Mouse (Mus musculus): ENCODE measurements around the gene Mmp15. TPM values are rescaled to one million over a fixed set of nuclear protein-coding genes. Genes with fewer than 3 reads are reported as not detected.

The Mmp15 gene
- polyA plus RNA-seq, 1 experiment from 2014 or later: 10.3 TPM

DNA sequence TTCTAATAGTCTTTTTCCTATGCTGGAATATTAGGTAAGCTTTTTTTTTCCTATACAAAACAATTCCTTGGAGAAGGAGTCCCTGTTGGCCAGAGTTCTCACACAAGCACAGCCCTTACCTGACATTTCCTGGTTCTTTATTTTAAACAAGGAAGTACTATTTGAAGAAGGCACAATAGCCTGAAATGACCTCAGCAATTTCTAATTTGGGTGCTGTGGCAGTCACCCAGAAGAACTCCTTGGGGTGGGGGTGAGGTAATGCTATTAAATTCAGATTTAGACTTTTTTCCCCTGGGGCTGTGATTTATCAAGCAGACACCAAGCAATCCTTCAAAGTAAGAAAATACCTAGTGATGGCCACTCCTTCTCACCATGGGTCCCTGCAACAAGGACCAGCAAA, 28.9 kb downstream of the Mmp15 start:
- H3K27ac ChIP-seq (ENCODE audit: low read depth, low read length): no peak overlapping the region
- no peaks in the 10 kb centered on the region for H3K4me1 ChIP-seq (ENCODE audit: control insufficient read depth, insufficient read depth, low read length)
- DNase-seq (ENCODE audit: low spot score) (no peak), ATAC-seq (no peak)
- no peaks in the 10 kb centered on the region for H3K9me3 ChIP-seq (replicated peaks; ENCODE audit: control insufficient read depth, low read length)
- H3K9ac ChIP-seq (ENCODE audit: low read length): no peak overlapping the region
- H3K36me3 ChIP-seq (ENCODE audit: control insufficient read depth, insufficient read depth, low read length): no peaks in the 10 kb centered on the region
- H3K4me3 ChIP-seq (ENCODE audit: low read depth, low read length): no peak overlapping the region
- no peaks in the 10 kb centered on the region for H3K27me3 ChIP-seq (replicated peaks; ENCODE audit: control insufficient read depth, insufficient read depth, low read length)
- H3K4me2 ChIP-seq (ENCODE audit: low read length): no peak overlapping the region

DNA sequence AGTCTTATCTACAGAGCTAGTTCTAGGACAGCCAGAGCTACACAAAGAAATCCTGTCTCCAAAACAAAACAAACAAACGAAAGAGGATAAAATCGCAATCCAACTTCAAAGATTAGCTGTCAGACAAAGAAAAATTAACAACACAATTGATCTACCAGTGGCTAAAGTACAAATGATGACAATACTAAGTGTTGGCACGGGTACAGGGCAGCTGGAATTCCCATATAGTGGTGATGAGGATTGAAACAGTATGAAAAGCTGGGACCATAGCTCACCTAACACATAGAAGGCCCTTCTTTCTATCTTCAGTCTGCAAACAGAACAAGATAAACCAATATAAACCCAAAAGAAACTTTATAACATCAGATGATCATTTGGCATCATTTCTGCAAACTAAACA, 29.5 kb downstream of the Mmp15 start:
- 89% methylated on average over 3 of the region's 3 CpGs for WGBS
- H3K4me2 ChIP-seq (ENCODE audit: low read length): no peak overlapping the region
- H3K4me1 ChIP-seq (ENCODE audit: control insufficient read depth, insufficient read depth, low read length): no peaks in the 10 kb centered on the region
- no peak overlapping the region for H3K9ac ChIP-seq (ENCODE audit: low read length)
- no peaks in the 10 kb centered on the region for H3K9me3 ChIP-seq (replicated peaks; ENCODE audit: control insufficient read depth, low read length)
- H3K36me3 ChIP-seq (ENCODE audit: control insufficient read depth, insufficient read depth, low read length): no peaks in the 10 kb centered on the region
- no peak overlapping the region for H3K27ac ChIP-seq (ENCODE audit: low read depth, low read length)
- ATAC-seq: no peak
- H3K4me3 ChIP-seq (ENCODE audit: low read depth, low read length): no peak overlapping the region
- no peaks in the 10 kb centered on the region for H3K27me3 ChIP-seq (replicated peaks; ENCODE audit: control insufficient read depth, insufficient read depth, low read length)
- no peak for DNase-seq (ENCODE audit: low spot score)

DNA sequence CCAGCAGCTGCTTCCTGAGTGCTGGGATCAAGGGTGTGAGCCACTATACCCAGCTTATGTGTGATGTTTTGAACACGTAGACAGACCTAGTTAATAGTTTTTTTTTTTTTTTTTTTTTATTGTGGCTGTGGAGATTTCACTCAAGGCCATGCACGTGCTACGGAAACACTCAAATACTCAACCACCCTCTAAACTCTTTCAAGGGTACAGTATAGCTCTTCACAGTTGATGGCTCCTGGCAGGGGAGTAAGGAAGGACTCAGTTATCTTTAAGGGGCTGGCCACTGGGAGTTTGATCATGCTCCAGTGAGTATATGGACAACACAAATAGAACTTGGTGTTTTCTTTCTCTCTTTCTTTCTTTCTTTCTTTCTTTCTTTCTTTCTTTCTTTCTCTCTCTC, 32.4 kb downstream of the Mmp15 start:
- Histone ChIP-seq H3K4me2 (ENCODE audit: low read length) (no peak overlapping the region), H3K4me1 (ENCODE audit: control insufficient read depth, insufficient read depth, low read length) (no peaks in the 10 kb centered on the region), H3K27me3 (replicated peaks; ENCODE audit: control insufficient read depth, insufficient read depth, low read length) (no peaks in the 10 kb centered on the region), H3K27ac (ENCODE audit: low read depth, low read length) (no peak overlapping the region), H3K4me3 (ENCODE audit: low read depth, low read length) (no peak overlapping the region), H3K9ac (ENCODE audit: low read length) (no peak overlapping the region), H3K36me3 (ENCODE audit: control insufficient read depth, insufficient read depth, low read length) (no peaks in the 10 kb centered on the region), H3K9me3 (replicated peaks; ENCODE audit: control insufficient read depth, low read length) (no peaks in the 10 kb centered on the region)
- DNase-seq (ENCODE audit: low spot score): no peak
- no peak for ATAC-seq
- WGBS: 86% methylated on average over 3 of the region's 3 CpGs

DNA sequence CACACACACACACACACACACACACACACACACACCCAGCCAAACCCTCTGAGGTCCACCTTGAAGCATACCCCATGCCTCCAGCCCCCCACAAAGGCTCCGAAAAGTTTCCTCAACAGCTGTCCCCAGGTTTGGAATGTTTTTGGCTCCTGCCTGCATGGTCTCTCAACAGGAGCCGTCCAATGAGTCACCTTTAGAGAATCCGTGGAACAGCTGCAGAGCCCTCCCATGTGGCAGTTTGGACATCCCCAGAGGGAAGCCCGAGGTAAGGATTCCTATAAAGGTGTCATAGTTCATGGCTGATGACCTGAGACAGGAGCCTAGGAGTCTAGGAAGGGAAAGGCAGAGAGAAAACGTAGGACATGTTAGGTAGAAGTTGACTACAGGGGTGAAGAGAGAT, 34.0 kb downstream of the Mmp15 start:
- Histone ChIP-seq H3K4me1 (ENCODE audit: control insufficient read depth, insufficient read depth, low read length) (no peaks in the 10 kb centered on the region), H3K4me3 (ENCODE audit: low read depth, low read length) (no peak overlapping the region), H3K27ac (ENCODE audit: low read depth, low read length) (no peak overlapping the region), H3K9ac (ENCODE audit: low read length) (no peak overlapping the region), H3K27me3 (replicated peaks; ENCODE audit: control insufficient read depth, insufficient read depth, low read length) (no peaks in the 10 kb centered on the region), H3K4me2 (ENCODE audit: low read length) (no peak overlapping the region), H3K36me3 (ENCODE audit: control insufficient read depth, insufficient read depth, low read length) (no peaks in the 10 kb centered on the region), H3K9me3 (replicated peaks; ENCODE audit: control insufficient read depth, low read length) (no peaks in the 10 kb centered on the region)
- no peak for ATAC-seq
- DNase-seq (ENCODE audit: low spot score): no peak
- 83% methylated on average over 5 of the region's 5 CpGs for WGBS

DNA sequence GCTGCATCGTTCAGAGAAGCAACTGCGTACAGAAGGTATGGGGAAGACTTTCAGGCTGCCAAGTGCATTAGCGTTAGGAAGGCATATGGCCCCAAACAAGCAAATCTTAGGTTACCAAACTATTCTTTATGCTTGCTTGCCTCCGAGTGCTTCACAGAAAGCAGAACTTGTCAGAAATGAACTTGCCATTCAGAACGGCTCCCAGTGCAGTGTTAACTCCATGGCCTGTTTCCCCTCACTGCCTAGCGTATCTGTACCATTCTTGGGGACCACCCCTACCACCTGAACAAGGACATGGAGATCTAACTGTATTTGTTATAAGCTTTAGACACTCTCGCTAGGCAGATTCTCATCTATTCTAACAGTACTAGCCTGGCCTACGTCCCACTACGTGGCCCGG, 35.2 kb downstream of the Mmp15 start:
- H3K27me3 ChIP-seq (replicated peaks; ENCODE audit: control insufficient read depth, insufficient read depth, low read length): no peaks in the 10 kb centered on the region
- H3K4me2 ChIP-seq (ENCODE audit: low read length): no peak overlapping the region
- no peaks in the 10 kb centered on the region for H3K36me3 ChIP-seq (ENCODE audit: control insufficient read depth, insufficient read depth, low read length)
- H3K27ac ChIP-seq (ENCODE audit: low read depth, low read length): no peak overlapping the region
- ATAC-seq: no peak
- DNase-seq (ENCODE audit: low spot score): no peak
- H3K9me3 ChIP-seq (replicated peaks; ENCODE audit: control insufficient read depth, low read length): no peaks in the 10 kb centered on the region
- H3K4me3 ChIP-seq (ENCODE audit: low read depth, low read length): no peak overlapping the region
- WGBS: 91% methylated on average over 10 of the region's 10 CpGs
- H3K9ac ChIP-seq (ENCODE audit: low read length): no peak overlapping the region
- H3K4me1 ChIP-seq (ENCODE audit: control insufficient read depth, insufficient read depth, low read length): no peaks in the 10 kb centered on the region

DNA sequence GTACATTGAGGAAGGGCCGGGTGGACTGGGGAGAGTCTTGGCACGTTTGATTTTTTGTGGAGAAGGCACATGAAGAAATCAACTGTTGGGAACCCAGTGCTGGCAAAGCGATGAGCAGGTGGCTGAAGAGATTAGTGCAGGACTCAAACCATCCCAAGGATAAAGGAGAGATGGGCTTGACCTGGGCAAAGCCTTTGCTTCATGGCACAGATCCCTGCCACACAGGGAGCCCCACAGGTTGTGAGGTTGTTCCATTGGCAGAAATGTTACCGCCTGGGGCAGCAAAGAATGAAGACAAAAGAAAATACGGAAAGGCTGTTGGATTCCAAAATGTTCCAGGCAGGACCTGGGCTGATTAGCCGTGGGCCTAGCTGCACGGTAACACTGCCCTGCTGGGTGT, 35.9 kb downstream of the Mmp15 start:
- Histone ChIP-seq H3K4me2 (ENCODE audit: low read length) (no peak overlapping the region), H3K4me3 (ENCODE audit: low read depth, low read length) (no peak overlapping the region), H3K9ac (ENCODE audit: low read length) (no peak overlapping the region), H3K36me3 (ENCODE audit: control insufficient read depth, insufficient read depth, low read length) (no peaks in the 10 kb centered on the region), H3K27ac (ENCODE audit: low read depth, low read length) (no peak overlapping the region), H3K27me3 (replicated peaks; ENCODE audit: control insufficient read depth, insufficient read depth, low read length) (no peaks in the 10 kb centered on the region), H3K4me1 (ENCODE audit: control insufficient read depth, insufficient read depth, low read length) (no peaks in the 10 kb centered on the region), H3K9me3 (replicated peaks; ENCODE audit: control insufficient read depth, low read length) (no peaks in the 10 kb centered on the region)
- DNase-seq (ENCODE audit: low spot score): no peak
- 71% methylated on average over 7 of the region's 7 CpGs for WGBS
- ATAC-seq: no peak

DNA sequence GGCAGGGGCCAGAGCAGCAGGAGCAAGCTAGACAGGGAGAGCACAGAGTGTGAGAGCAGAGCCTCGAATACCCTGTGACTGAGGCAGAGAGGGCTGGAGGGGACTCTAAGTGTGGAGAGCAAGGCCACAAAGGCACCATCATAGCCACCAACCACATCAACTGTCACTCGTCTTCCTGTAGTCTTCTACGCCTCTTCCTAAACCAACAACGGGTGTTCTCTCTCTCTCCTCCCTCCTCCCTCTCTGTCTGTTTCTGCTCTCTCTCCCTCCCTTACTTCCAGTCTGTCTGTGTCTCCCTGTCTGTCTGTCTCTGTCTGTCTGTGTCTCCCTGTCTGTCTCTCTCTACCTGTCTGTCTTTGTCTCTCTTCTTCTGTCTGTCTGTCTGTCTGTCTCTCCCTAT, 38.2 kb downstream of the Mmp15 start:
- H3K4me3 ChIP-seq (ENCODE audit: low read depth, low read length): no peak overlapping the region
- H3K27me3 ChIP-seq (replicated peaks; ENCODE audit: control insufficient read depth, insufficient read depth, low read length): no peaks in the 10 kb centered on the region
- WGBS: 71% methylated on average over 4 of the region's 4 CpGs
- DNase-seq (ENCODE audit: low spot score) (no peak), ATAC-seq (no peak)
- H3K9me3 ChIP-seq (replicated peaks; ENCODE audit: control insufficient read depth, low read length): no peaks in the 10 kb centered on the region
- H3K36me3 ChIP-seq (ENCODE audit: control insufficient read depth, insufficient read depth, low read length): no peaks in the 10 kb centered on the region
- H3K4me2 ChIP-seq (ENCODE audit: low read length): no peak overlapping the region
- H3K9ac ChIP-seq (ENCODE audit: low read length): no peak overlapping the region
- H3K4me1 ChIP-seq (ENCODE audit: control insufficient read depth, insufficient read depth, low read length): no peaks in the 10 kb centered on the region
- no peak overlapping the region for H3K27ac ChIP-seq (ENCODE audit: low read depth, low read length)

DNA sequence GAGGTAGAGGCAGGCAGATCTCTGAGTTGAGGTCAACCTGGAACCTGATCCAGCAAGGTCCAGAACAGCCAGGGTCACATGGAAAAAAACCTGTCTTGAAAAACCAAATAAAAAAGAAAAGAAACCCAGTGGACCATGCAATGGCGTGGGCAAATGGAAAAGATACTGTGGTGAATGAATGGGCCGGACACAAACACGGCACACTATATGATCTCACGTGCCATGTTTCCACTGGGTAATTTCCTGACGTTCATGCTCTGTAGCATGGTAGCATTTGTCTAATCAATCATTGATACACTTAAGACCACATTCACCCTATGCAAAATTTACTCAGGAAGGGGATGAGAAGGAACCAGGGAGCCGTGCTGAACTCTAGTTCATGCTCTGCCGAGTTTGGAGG, 39.0 kb downstream of the Mmp15 start:
- WGBS: 83% methylated on average over 7 of the region's 7 CpGs
- Histone ChIP-seq H3K4me2 (ENCODE audit: low read length) (no peak overlapping the region), H3K36me3 (ENCODE audit: control insufficient read depth, insufficient read depth, low read length) (no peaks in the 10 kb centered on the region), H3K27ac (ENCODE audit: low read depth, low read length) (no peak overlapping the region), H3K9ac (ENCODE audit: low read length) (no peak overlapping the region), H3K9me3 (replicated peaks; ENCODE audit: control insufficient read depth, low read length) (no peaks in the 10 kb centered on the region), H3K4me1 (ENCODE audit: control insufficient read depth, insufficient read depth, low read length) (no peaks in the 10 kb centered on the region), H3K27me3 (replicated peaks; ENCODE audit: control insufficient read depth, insufficient read depth, low read length) (no peaks in the 10 kb centered on the region), H3K4me3 (ENCODE audit: low read depth, low read length) (no peak overlapping the region)
- no peak for ATAC-seq
- DNase-seq (ENCODE audit: low spot score): no peak

DNA sequence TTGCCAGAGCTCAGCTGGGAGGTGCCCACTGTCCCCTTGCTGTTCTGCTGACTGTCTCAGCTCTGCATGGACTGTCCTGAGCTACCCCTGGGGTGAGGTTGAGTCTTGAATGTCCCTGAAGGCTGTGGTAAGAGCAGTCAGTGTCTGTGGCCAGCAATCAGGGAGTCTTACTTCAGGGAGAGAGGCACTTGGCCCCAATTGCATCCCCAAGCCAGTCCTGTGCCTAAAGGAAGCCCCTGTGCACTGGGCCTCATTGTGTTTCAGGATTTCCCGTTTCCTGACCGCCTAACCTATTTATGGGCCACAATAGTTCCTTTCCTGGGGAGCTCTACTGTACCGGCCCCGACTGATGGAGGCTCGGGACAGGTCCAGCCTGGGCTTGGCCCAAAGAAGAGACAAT, 40.5 kb downstream of the Mmp15 start:
- DNase-seq (ENCODE audit: low spot score) (no peak), ATAC-seq (no peak)
- H3K4me3 ChIP-seq (ENCODE audit: low read depth, low read length): no peak overlapping the region
- H3K9me3 ChIP-seq (replicated peaks; ENCODE audit: control insufficient read depth, low read length): no peaks in the 10 kb centered on the region
- H3K9ac ChIP-seq (ENCODE audit: low read length): no peak overlapping the region
- WGBS: 72% methylated on average over 5 of the region's 5 CpGs
- no peaks in the 10 kb centered on the region for H3K27me3 ChIP-seq (replicated peaks; ENCODE audit: control insufficient read depth, insufficient read depth, low read length)
- no peak overlapping the region for H3K4me2 ChIP-seq (ENCODE audit: low read length)
- H3K4me1 ChIP-seq (ENCODE audit: control insufficient read depth, insufficient read depth, low read length): no peaks in the 10 kb centered on the region
- no peak overlapping the region for H3K27ac ChIP-seq (ENCODE audit: low read depth, low read length)
- no peaks in the 10 kb centered on the region for H3K36me3 ChIP-seq (ENCODE audit: control insufficient read depth, insufficient read depth, low read length)
